ENCODE assay signal across 18 mouse cellular contexts in genomic region chr2:92763881-92764635, GRCm38 (mm10).
"Had no signal": no experiment of that assay in that cellular context is flagged by ENCODE, and none has a peak within 500 bp of the region (broad histone marks: within the 10 kb centered on the region; RNA-seq: fewer than 3 reads in every experiment).

No protein-coding gene starts in this region.

- H3K36me3 ChIP-seq: limb, embryonic 10.5 days; limb, embryonic 13.5 days; liver, embryonic 13.5 days; midbrain, embryonic 12.5 days; midbrain, embryonic 15.5 days had no signal

- H3K27ac ChIP-seq: kidney, postnatal 0 days; layer of hippocampus, adult 2 months; limb, embryonic 10.5 days; limb, embryonic 13.5 days; liver, embryonic 13.5 days; midbrain, embryonic 12.5 days; midbrain, embryonic 15.5 days had no signal

- H3K27me3 ChIP-seq: limb, embryonic 13.5 days; liver, embryonic 13.5 days; midbrain, embryonic 15.5 days had no signal

- H3K9ac ChIP-seq: limb, embryonic 13.5 days; liver, embryonic 13.5 days; midbrain, embryonic 12.5 days; midbrain, embryonic 15.5 days had no signal

- H3K4me2 ChIP-seq: limb, embryonic 13.5 days; liver, embryonic 13.5 days; midbrain, embryonic 12.5 days; midbrain, embryonic 15.5 days had no signal

- DNase-seq: kidney, adult 2 months; kidney, postnatal 25 days; layer of hippocampus, adult 9-11 months; liver; liver, embryonic 13.5 days; lung, adult 2 months; lung, postnatal 14 days; lung, postnatal 4 days; thymus, adult 2 months; thymus, postnatal 14 days; thymus, postnatal 4 days had no signal

- H3K4me3 ChIP-seq: layer of hippocampus, adult 2 months; limb, embryonic 10.5 days; limb, embryonic 13.5 days; liver, embryonic 13.5 days; midbrain, embryonic 12.5 days; midbrain, embryonic 15.5 days; myocyte had no signal

- ATAC-seq: midbrain, embryonic 15.5 days had no signal

- H3K4me1 ChIP-seq: limb, embryonic 13.5 days; liver, embryonic 13.5 days; midbrain, embryonic 12.5 days; midbrain, embryonic 15.5 days had no signal

- H3K9me3 ChIP-seq: limb, embryonic 10.5 days; limb, embryonic 13.5 days; liver, embryonic 13.5 days; midbrain, embryonic 12.5 days; midbrain, embryonic 15.5 days had no signal
